Mouse (Mus musculus) ES-E14 (cell line): ENCODE results near the gene BC030867. TPM values are rescaled to one million over a fixed set of nuclear protein-coding genes. Genes with fewer than 3 reads are reported as not detected.
A peak's percentile ranks its signal among the peaks of the same experiment; 100 is the strongest.

Experiments
- DNase-seq: peaks from one replicate; pipeline ENCODE4 v3.0.0-alpha.2; 2013; ENCODE audit warnings: low read depth, low spot score
- H3K27ac ChIP-seq: 2 replicates; pipeline ENCODE4 v1.5.1; 2012; ENCODE audit warnings: low read depth, mild to moderate bottlenecking, low read length, moderate library complexity, mixed read lengths; ENCODE audit not compliant: poor library complexity, insufficient read depth, severe bottlenecking
- H3K36me3 ChIP-seq: 2 replicates; pipeline ENCODE4 v1.6.1; 2012; ENCODE audit warnings: mild to moderate bottlenecking, low read length, moderate library complexity, mixed read lengths; ENCODE audit not compliant: control insufficient read depth, poor library complexity, insufficient read depth, severe bottlenecking
- H3K4me1 ChIP-seq, 2 experiments: fragments of 150-350 bp in 1 of 2; sonication (generic) in 1 of 2; 2 replicates each; pipeline ENCODE4 v1.6.1; 2012; ENCODE audit warnings: low read length in 2 of 2, mild to moderate bottlenecking in 1 of 2, mixed read lengths in 1 of 2; ENCODE audit not compliant: control insufficient read depth in 2 of 2, insufficient read depth in 2 of 2, poor library complexity in 1 of 2
- H3K4me3 ChIP-seq, 2 experiments: fragments of 150-350 bp in 1 of 2; sonication (generic) in 1 of 2; 2 replicates each; pipeline ENCODE4 v1.5.1; 2012; ENCODE audit warnings: low read length in 2 of 2, low read depth in 1 of 2, mild to moderate bottlenecking in 1 of 2, mixed read lengths in 1 of 2; ENCODE audit not compliant: insufficient read depth in 1 of 2, poor library complexity in 1 of 2, severe bottlenecking in 1 of 2
- H3K9ac ChIP-seq: 2 replicates; pipeline ENCODE4 v1.6.1; 2012; ENCODE audit warnings: low read depth, mild to moderate bottlenecking, low read length, mixed read lengths; ENCODE audit not compliant: poor library complexity, insufficient read depth, severe bottlenecking
- H3K9me3 ChIP-seq: fragments of 150-350 bp; sonication (generic); 2 replicates; pipeline ENCODE4 v1.6.1; 2012; ENCODE audit warnings: low read depth, mild to moderate bottlenecking, low read length; ENCODE audit not compliant: control insufficient read depth, insufficient read depth
- CHD2 ChIP-seq: IDR thresholded peaks from 2 replicates; pipeline ENCODE4 v1.6.1; 2014; ENCODE audit warnings: mild to moderate bottlenecking, low read depth, low read length, inconsistent platforms
- HCFC1 ChIP-seq: IDR thresholded peaks from 2 replicates; pipeline ENCODE4 v1.6.1; 2012; ENCODE audit warnings: low read length, inconsistent platforms, borderline replicate concordance; ENCODE audit not compliant: insufficient read depth
- MAFK ChIP-seq: IDR thresholded peaks from 2 replicates; pipeline ENCODE4 v1.6.1; 2014; ENCODE audit warnings: mild to moderate bottlenecking, low read depth, low read length, inconsistent platforms; ENCODE audit not compliant: insufficient read depth
- ZC3H11A ChIP-seq: IDR thresholded peaks from 2 replicates; pipeline ENCODE4 v1.6.1; 2012; ENCODE audit warnings: low read depth, mild to moderate bottlenecking, inconsistent platforms, low read length, borderline replicate concordance
- ZNF384 ChIP-seq: IDR thresholded peaks from 2 replicates; pipeline ENCODE4 v1.6.1; 2012; ENCODE audit warnings: low read depth, low read length, inconsistent platforms
- in situ Hi-C, 2 experiments: fragments of 600-800 bp; cut with MboI; formaldehyde crosslinking; loops; one replicate each; pipeline ENCODE4 v1.15.1; 2025; ENCODE audit warnings: low sequenced_read_pairs in 2 of 2, inconsistent platforms in 1 of 2; ENCODE audit not compliant: unreplicated experiment in 2 of 2
- total RNA-seq: library from RNA; depleted of rRNA; stranded (reverse); fragments of 300-350 nt; gene quantifications from 2 replicates; pipeline ENCODE4 v1.2.3, GENCODE M21; 2012

BC030867 gene
- total RNA-seq, 1 experiment, result 17.3 TPM

DNA sequence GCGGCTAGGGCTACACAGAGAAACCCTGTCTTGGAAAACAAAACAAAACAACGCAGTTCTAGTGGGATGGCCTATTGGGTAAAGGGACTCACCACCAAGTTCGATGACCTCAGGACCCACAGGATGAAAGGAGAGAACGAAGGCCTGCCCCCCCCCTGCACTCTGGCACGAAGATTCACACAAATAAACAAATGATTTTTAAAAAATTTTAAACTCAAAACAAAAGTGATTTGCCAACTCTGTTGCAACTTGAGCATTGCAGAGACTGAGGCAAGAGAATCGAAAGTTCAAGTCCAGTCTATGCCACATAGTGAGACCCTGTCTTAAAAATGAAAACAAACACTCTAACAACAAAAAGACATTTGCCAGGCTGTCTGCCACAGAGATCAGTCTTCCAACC, 8.0 kb upstream of the BC030867 start:
- TF ChIP-seq ZNF384 (no peak), ZC3H11A (no peak)
- Histone ChIP-seq H3K27ac (no peak overlapping the region), H3K9ac (no peak overlapping the region), H3K4me1 (peaks cover 2 to 6% of the 10 kb centered on the region in 2 experiments; a peak in 2 of 4 replicates), H3K4me3 (no peak overlapping the region), H3K9me3 (no peaks in the 10 kb centered on the region; the same call in 1 of the 2 replicates), H3K36me3 (no peaks in the 10 kb centered on the region)
- no peak for DNase-seq
- in situ Hi-C loops, result no loop called here

DNA sequence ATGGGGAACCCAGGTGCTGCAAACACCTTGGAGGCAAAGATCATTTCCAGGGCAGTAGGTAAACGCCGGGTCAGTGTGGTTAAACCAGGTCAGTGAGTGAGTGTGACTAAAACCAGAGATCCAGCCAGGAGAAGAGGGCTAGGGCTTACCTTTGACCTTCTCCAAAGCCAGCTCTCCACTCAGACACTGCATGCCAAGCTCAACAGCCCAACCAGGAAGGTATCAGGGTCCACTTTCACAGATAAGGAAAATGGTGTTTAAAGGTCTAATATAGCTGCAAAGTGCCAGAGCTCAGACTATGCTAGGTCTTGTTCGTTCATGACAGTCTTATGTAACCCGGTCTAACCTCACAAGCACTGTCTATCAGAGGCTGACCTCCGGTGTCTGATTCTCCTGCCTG, 7.4 kb upstream of the BC030867 start:
- H3K4me3 ChIP-seq, result no peak overlapping the region
- no peaks in the 10 kb centered on the region; the same call in 1 of the 2 replicates for H3K9me3 ChIP-seq
- TF ChIP-seq HCFC1 (no peak), ZNF384 (no peak), CHD2 (no peak), MAFK (no peak), ZC3H11A (no peak)
- no peak overlapping the region for H3K9ac ChIP-seq
- H3K4me1 ChIP-seq, result peaks cover 4 to 8% of the 10 kb centered on the region in 2 experiments; a peak in 2 of 4 replicates
- no peak for DNase-seq
- in situ Hi-C loops, result no loop called here
- no peaks in the 10 kb centered on the region for H3K36me3 ChIP-seq
- H3K27ac ChIP-seq, result no peak overlapping the region

GRCm38 (mm10) chr11:102241874-102242273, 6.8 kb upstream of the BC030867 start:
- Histone ChIP-seq H3K4me3 (no peak overlapping the region), H3K27ac (no peak overlapping the region), H3K9me3 (no peaks in the 10 kb centered on the region; the same call in 1 of the 2 replicates), H3K4me1 (peaks cover 4 to 8% of the 10 kb centered on the region in 2 experiments; a peak in 2 of 4 replicates), H3K9ac (no peak overlapping the region), H3K36me3 (no peaks in the 10 kb centered on the region)
- in situ Hi-C loops, result no loop called here
- no peak for DNase-seq
- no peak for TF ChIP-seq MAFK
- no peak for TF ChIP-seq ZC3H11A
- no peak for TF ChIP-seq CHD2
- no peak for TF ChIP-seq HCFC1

DNA sequence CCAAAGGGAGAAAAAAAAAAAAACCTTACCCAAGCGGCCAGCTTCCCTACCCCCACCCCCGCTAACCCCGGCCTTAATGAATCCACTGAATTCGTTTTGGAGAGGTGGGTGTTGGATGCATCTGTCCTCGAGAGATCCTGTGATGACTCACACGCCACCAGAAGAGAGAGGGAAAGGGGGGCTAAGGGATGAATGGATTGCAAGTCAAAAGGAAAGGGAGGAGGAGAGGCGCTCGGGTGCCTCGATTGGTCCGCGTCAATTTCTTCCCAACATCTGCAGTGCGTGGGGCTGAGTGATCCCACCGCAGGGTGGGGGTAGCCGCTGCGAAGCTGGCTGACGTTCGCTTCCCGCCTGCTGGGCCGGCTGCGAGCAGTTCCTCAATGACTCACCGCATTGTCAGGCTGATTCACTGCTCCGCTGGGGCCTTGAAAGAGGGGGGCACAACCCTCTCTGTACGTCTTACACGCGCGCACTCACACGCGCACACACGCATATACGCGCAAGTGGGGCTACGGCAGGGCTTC, 3.7 kb upstream of the BC030867 start:
- Histone ChIP-seq H3K9ac (peak overlapping the region; percentile 35), H3K4me1 (peaks cover 8 to 12% of the 10 kb centered on the region in 2 experiments; a peak in 3 of 4 replicates), H3K9me3 (no peaks in the 10 kb centered on the region), H3K4me3 (peak overlapping the region; percentile 30 to 42; a peak in 3 of 4 replicates), H3K36me3 (no peaks in the 10 kb centered on the region), H3K27ac (no peak overlapping the region)
- in situ Hi-C loops, result no loop called here
- DNase-seq, result no peak
- TF ChIP-seq ZNF384 (peak; percentile 85), MAFK (no peak)

DNA sequence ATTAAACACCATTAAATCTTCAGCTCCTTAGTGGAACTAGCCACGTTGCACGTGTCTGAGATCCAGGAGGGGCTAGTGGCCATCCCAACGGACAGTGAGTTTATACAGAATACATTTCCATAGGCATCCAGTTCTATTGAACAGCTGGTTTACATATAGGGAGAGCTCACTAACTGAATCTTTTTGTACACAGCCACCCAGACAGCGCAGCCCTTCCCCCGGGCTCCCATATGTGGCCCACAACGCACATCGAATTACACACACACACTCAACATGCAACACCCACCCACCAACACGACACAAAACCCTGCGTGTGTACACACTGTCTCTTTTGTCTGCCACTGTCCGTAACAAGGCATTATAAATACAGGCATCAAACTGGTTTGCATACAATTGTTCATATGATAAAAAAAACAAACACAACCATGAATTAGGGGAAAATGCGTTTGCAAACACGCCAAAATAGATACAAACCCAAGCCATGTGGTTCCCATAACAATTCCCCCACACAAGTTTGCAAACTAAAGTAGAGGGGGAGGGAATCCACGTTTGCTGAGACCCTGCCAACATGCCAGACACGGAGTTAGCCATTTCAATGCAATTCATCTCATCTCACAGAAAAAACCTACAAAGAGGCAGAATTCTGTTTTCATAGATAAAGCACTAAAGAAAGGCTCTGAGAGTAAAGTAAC, 3.0 kb upstream of the BC030867 start:
- H3K4me1 ChIP-seq, result peaks cover 11 to 15% of the 10 kb centered on the region in 2 experiments; a peak in 3 of 4 replicates
- H3K27ac ChIP-seq, result no peak overlapping the region
- in situ Hi-C loops, result no loop called here
- H3K36me3 ChIP-seq, result peaks cover under 1% of the 10 kb centered on the region; the same call in 1 of the 2 replicates
- TF ChIP-seq HCFC1 (no peak), CHD2 (no peak), ZC3H11A (no peak), MAFK (no peak), ZNF384 (no peak)
- no peaks in the 10 kb centered on the region for H3K9me3 ChIP-seq
- H3K9ac ChIP-seq, result no peak overlapping the region
- no peak for DNase-seq
- no peak overlapping the region for H3K4me3 ChIP-seq
